Mouse (Mus musculus): ENCODE measurements around the gene Il3ra. TPM values are rescaled to one million over a fixed set of nuclear protein-coding genes. Genes with fewer than 3 reads are reported as not detected.

Il3ra gene
- polyA plus RNA-seq (2014; fragmentation: Nextera tagmentation; extraction: Ambion mirVana) = 1.5 and 1.9 TPM in 2 replicates

DNA sequence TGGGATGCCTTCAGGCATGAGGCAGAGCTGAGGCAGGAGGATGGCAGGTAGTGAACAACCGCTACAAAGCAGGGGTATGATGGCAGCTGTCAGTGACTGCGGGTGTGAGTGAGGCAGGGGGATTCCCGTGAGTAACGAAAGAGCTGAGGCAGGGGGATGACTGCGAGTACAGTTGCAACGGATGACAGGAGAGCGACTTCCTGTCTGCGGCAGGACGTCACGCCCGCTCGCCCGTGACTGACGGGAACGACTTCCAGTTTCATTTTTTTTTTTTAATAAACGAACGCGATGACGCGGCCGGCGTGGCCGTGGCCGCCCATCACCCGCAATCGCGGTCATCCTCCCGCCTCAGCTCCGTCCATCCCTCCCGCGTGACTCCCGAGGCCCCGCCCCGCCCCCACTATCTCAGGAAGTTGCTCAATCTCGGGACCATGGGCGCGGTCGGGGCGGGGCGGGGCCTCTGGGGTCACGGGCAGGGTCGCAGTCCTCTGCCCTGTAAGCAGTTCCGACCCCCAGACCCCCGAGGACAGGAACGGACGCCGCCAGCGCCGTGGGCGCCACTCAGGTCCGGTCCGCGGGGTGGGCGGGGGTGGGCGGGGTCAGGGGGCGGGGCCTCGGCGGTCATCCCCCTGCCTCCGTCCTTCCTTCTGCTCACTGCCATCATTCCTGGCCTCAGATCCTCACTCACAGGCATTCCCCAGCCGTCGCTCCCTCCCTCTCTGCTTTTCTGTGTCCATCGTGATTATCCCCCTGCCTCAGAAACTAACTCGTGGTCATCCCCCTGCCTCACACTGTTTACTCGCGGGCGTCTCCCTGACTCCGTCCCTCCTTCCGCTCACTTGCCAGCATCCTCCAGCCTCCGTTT is at the start of gene Il3ra:
Gene Il3ra, plus strand, starts transcription at position 328 of the 865 bp plus-strand sequence.
- peak; percentile 81 for DNase-seq (ENCODE audit: low spot score)
- Histone ChIP-seq H3K4me2 (ENCODE audit: low read length) (peak within 1 kb of the TSS; percentile 71), H3K27ac (ENCODE audit: low read depth, low read length) (peak within 1 kb of the TSS; percentile 35), H3K4me1 (ENCODE audit: control insufficient read depth, insufficient read depth, low read length) (no peaks in the 10 kb centered on the region), H3K36me3 (ENCODE audit: control insufficient read depth, insufficient read depth, low read length) (no peaks in the 10 kb centered on the region), H3K27me3 (replicated peaks; ENCODE audit: control insufficient read depth, insufficient read depth, low read length) (no peaks in the 10 kb centered on the region), H3K9ac (ENCODE audit: low read length) (peak within 1 kb of the TSS; percentile 69), H3K9me3 (replicated peaks; ENCODE audit: control insufficient read depth, low read length) (peaks cover 24% of the 10 kb centered on the region), H3K4me3 (ENCODE audit: low read depth, low read length) (peak within 1 kb of the TSS; percentile 60)
- WGBS = 4% methylated on average over 55 of the region's 69 CpGs
- peak; percentile 51 for ATAC-seq

DNA sequence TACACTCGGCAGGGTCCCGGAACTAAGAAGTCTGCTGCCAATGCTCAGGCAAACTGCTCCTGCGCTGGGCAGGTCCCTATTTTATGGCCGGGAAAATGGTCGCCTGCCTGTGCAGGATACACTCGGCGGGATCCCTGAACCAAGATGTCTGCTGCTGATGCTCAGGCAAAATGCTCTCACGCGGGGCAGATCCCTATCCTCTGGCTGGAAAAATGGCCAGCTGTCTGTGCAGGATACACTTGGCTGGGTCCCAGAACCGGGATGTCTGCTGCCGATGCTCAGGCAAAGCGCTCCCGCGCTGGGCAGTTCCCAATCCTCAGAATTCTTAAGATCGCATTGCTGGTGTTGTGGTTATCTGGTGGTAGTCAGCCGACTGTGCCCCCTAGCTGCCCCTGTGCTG is 37.1 kb upstream of the Il3ra start:
- Histone ChIP-seq H3K36me3 (ENCODE audit: control insufficient read depth, insufficient read depth, low read length) (no peaks in the 10 kb centered on the region), H3K4me3 (ENCODE audit: low read depth, low read length) (no peak overlapping the region), H3K4me1 (ENCODE audit: control insufficient read depth, insufficient read depth, low read length) (no peaks in the 10 kb centered on the region), H3K9me3 (replicated peaks; ENCODE audit: control insufficient read depth, low read length) (no peaks in the 10 kb centered on the region), H3K4me2 (ENCODE audit: low read length) (no peak overlapping the region), H3K27me3 (replicated peaks; ENCODE audit: control insufficient read depth, insufficient read depth, low read length) (no peaks in the 10 kb centered on the region), H3K27ac (ENCODE audit: low read depth, low read length) (no peak overlapping the region), H3K9ac (ENCODE audit: low read length) (no peak overlapping the region)
- DNase-seq (ENCODE audit: low spot score) (no peak), ATAC-seq (no peak)
- WGBS = 65% methylated on average over 16 of the region's 16 CpGs

DNA sequence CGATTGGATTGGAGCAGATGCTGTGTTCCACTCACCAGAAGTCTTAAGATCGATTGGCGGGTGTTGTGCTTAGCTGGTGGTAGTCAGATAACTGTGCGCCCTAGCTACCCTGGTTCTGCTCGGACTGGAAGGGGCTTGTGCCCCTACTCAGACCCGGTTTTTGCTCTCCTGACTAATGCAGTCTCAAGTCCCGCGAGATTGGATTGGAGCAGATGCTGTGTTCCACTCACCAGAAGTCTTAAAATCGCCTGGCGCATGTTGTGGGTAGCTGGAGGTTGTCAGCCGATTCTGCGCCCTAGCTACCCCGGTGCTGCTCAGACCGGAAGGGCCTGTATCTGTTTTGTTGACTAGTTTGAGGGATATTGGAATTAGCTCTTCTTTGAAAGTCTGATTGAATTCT is 36.7 kb upstream of the Il3ra start:
- H3K27ac ChIP-seq (ENCODE audit: low read depth, low read length) = no peak overlapping the region
- DNase-seq (ENCODE audit: low spot score) (no peak), ATAC-seq (no peak)

DNA sequence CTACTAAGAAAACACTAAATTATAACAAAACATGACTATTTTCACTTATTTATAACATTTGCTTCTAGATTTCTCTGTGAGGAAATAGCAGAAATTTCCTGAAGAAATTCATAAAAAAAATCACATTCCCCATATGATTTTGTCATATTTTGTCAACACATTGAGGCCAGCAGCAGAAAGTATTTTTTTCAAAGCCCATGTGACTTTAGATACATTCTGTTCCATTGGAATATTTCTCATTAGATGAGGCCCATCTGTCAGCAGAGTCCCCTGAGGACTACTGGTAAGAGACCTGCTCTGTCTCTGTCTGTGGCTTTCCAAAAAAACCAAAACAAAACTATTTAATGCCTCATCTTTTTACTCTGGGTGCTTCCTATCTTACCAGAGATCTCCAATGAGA is 23.5 kb upstream of the Il3ra start, which contains the start of gene Olfr31:
Gene Olfr31, plus strand, starts transcription at position 301 of the 400 bp plus-strand sequence.
- H3K27me3 ChIP-seq (replicated peaks; ENCODE audit: control insufficient read depth, insufficient read depth, low read length) = no peaks in the 10 kb centered on the region
- DNase-seq (ENCODE audit: low spot score) (no peak), ATAC-seq (no peak)
- no peak within 1 kb of the TSS for H3K9ac ChIP-seq (ENCODE audit: low read length)
- H3K27ac ChIP-seq (ENCODE audit: low read depth, low read length) = no peak within 1 kb of the TSS
- no peak within 1 kb of the TSS for H3K4me2 ChIP-seq (ENCODE audit: low read length)
- H3K36me3 ChIP-seq (ENCODE audit: control insufficient read depth, insufficient read depth, low read length) = no peaks in the 10 kb centered on the region
- 0 out of 2 replicates have a peak, but pooled peaks cover 2% of the 10 kb centered on the region for H3K9me3 ChIP-seq (replicated peaks; ENCODE audit: control insufficient read depth, low read length)
- no peak within 1 kb of the TSS for H3K4me3 ChIP-seq (ENCODE audit: low read depth, low read length)
- H3K4me1 ChIP-seq (ENCODE audit: control insufficient read depth, insufficient read depth, low read length) = no peaks in the 10 kb centered on the region

More for the DNA sequence above, 36.7 kb upstream of the Il3ra start:
- Histone ChIP-seq H3K4me3 (ENCODE audit: low read depth, low read length) (no peak overlapping the region), H3K9me3 (replicated peaks; ENCODE audit: control insufficient read depth, low read length) (no peaks in the 10 kb centered on the region), H3K36me3 (ENCODE audit: control insufficient read depth, insufficient read depth, low read length) (no peaks in the 10 kb centered on the region), H3K27me3 (replicated peaks; ENCODE audit: control insufficient read depth, insufficient read depth, low read length) (no peaks in the 10 kb centered on the region), H3K4me1 (ENCODE audit: control insufficient read depth, insufficient read depth, low read length) (no peaks in the 10 kb centered on the region), H3K4me2 (ENCODE audit: low read length) (no peak overlapping the region), H3K9ac (ENCODE audit: low read length) (no peak overlapping the region)
- 63% methylated on average over 14 of the region's 14 CpGs for WGBS

DNA sequence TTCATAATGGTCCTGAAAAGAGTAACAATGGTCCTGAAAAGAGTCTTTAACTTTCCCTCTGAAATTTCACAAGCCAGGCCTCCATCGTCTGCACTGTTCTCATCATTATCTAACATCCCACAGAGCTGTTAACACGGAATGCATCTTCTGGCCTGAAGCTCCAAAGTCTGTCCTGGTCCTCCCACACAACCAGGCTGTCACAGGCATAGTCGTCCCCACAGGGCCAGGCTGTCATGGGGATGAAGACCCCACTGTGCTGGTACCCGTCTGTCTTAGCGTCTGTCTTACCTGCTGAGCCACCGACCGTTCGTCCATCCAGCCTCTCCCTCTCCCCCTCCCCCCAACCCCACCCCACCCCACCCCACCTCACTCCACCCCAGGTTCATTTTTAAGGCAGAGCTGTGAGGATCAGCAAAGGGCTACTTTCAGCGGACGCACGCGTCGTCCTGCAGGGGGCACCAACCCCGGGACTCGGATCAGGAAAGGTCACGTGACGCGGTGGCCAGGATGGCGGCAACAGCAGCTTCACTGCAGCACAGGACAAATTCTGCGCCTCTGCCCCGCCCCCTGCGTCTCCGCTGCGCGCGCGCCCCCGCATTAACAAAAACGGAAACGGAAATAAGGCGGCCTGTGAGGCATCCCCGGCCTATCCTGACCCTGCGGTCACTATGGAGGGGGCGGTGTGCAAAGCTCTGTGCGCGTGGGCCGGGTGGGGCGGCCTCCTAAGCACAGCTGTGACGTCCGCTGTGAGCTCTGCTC is 783 bp upstream of the Il3ra start:
- 5% methylated on average over 39 of the region's 40 CpGs for WGBS
- Histone ChIP-seq H3K4me3 (ENCODE audit: low read depth, low read length) (peak overlapping the region; percentile 60), H3K4me1 (ENCODE audit: control insufficient read depth, insufficient read depth, low read length) (no peaks in the 10 kb centered on the region), H3K27me3 (replicated peaks; ENCODE audit: control insufficient read depth, insufficient read depth, low read length) (no peaks in the 10 kb centered on the region), H3K36me3 (ENCODE audit: control insufficient read depth, insufficient read depth, low read length) (no peaks in the 10 kb centered on the region), H3K9ac (ENCODE audit: low read length) (peak overlapping the region; percentile 69), H3K27ac (ENCODE audit: low read depth, low read length) (peak overlapping the region; percentile 35), H3K4me2 (ENCODE audit: low read length) (peak overlapping the region; percentile 71), H3K9me3 (replicated peaks; ENCODE audit: control insufficient read depth, low read length) (peaks cover 20% of the 10 kb centered on the region)
- ATAC-seq (peak; percentile 81), DNase-seq (ENCODE audit: low spot score) (peak; percentile 91)

DNA sequence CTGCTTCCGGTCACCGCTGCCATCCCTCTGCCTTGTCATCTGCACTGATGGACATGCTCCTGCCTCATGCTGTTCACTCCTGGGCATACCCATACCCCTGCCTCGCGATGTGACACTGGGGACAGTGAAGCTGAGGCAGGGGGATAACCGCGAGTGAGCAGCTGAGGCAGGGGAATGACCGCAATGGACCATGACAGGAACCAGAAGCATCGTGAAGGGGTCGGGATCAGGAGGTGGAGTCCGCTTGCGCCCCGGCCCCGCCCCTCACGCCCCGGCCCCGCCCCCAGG is 682 bp downstream of the Il3ra start:
- no peaks in the 10 kb centered on the region for H3K27me3 ChIP-seq (replicated peaks; ENCODE audit: control insufficient read depth, insufficient read depth, low read length)
- no peak overlapping the region for H3K27ac ChIP-seq (ENCODE audit: low read depth, low read length)
- H3K4me3 ChIP-seq (ENCODE audit: low read depth, low read length) = peak overlapping the region; percentile 60
- H3K4me1 ChIP-seq (ENCODE audit: control insufficient read depth, insufficient read depth, low read length) = no peaks in the 10 kb centered on the region
- 0 out of 2 replicates have a peak overlapping the region, but pooled peaks have one; percentile 69 for H3K9ac ChIP-seq (ENCODE audit: low read length)
- 29% methylated on average over 16 of the region's 16 CpGs for WGBS
- peaks cover 28% of the 10 kb centered on the region for H3K9me3 ChIP-seq (replicated peaks; ENCODE audit: control insufficient read depth, low read length)
- DNase-seq (ENCODE audit: low spot score) (no peak), ATAC-seq (no peak; the same call in 1 of the 2 replicates)
- H3K4me2 ChIP-seq (ENCODE audit: low read length) = peak overlapping the region; percentile 71
- H3K36me3 ChIP-seq (ENCODE audit: control insufficient read depth, insufficient read depth, low read length) = no peaks in the 10 kb centered on the region

DNA sequence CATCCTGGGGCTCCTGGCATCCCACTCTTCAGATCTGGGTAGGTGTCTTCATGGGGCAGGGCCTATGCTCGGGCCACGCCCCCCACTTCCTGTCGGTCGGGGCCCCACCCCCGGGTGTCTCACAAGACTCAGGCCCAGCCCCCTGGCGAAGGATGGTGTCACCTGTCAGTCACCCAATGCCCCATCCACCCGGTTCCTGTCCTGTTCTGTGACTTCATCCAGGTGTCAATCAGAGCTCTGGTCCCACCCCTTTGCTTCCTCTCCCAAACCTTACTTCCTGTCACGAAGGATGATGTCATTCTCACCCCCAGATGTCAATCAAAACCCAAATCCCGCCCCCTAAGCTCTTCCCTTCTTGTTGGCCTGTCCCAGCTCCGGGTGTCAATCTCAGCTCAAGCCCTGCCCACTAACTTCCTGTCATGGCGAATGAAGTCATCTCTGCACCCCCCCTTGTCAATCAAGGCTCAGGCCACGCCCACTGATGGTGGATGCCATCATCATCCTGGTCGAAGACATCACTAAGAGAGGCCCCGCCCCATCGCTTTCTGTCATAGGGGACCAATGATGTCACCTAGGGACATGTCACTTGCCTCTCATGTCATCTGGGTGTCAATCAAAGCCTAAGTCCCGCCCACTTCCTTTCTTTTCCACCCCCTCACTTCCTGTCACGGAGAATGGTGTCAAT is 1.2 kb downstream of the Il3ra start:
- Histone ChIP-seq H3K36me3 (ENCODE audit: control insufficient read depth, insufficient read depth, low read length) (no peaks in the 10 kb centered on the region), H3K9me3 (replicated peaks; ENCODE audit: control insufficient read depth, low read length) (peaks cover 30% of the 10 kb centered on the region), H3K4me2 (ENCODE audit: low read length) (no peak overlapping the region), H3K27ac (ENCODE audit: low read depth, low read length) (no peak overlapping the region), H3K27me3 (replicated peaks; ENCODE audit: control insufficient read depth, insufficient read depth, low read length) (no peaks in the 10 kb centered on the region), H3K9ac (ENCODE audit: low read length) (no peak overlapping the region), H3K4me1 (ENCODE audit: control insufficient read depth, insufficient read depth, low read length) (no peaks in the 10 kb centered on the region), H3K4me3 (ENCODE audit: low read depth, low read length) (peak overlapping the region; percentile 60; the same call in 1 of the 2 replicates)
- DNase-seq (ENCODE audit: low spot score) (peak; percentile 31), ATAC-seq (no peak)
- 84% methylated on average over 17 of the region's 17 CpGs for WGBS

DNA sequence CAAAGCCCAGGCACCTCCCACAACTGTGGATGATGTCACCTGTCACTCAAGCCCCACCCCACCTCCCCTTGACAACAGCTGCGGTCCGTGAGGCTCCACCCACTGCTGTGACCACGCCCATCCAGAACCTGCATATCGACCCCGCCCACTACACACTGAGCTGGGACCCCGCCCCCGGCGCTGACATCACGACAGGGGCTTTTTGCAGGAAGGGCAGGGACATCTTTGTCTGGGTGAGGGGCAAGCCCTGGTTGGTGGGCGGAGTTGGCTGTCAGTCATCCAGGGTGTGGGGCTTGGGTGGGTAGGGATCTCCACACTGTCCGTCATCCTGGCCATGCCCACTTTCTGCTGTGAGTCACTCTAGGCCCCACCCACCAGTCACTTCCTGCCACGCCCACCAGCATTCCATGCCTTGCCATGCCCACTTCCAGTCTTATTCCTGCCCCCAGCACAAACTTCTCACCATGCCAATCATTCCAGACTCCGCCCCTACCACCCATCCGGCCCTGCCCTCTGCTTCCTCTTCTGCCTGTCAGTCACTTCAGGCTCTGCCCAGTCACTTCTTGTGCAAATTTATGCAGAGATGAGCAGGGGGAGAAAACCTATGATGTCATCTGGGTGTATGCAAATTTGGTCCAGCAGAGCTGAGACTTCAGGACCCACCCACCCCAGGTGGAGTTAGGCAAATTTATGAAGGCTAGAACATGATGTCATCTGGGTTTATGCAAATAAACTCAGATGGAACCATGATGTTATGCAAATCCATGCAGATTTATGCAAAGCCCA is 2.0 kb downstream of the Il3ra start:
- H3K4me1 ChIP-seq (ENCODE audit: control insufficient read depth, insufficient read depth, low read length) = no peaks in the 10 kb centered on the region
- H3K9me3 ChIP-seq (replicated peaks; ENCODE audit: control insufficient read depth, low read length) = peaks cover 33% of the 10 kb centered on the region
- 95% methylated on average over 14 of the region's 14 CpGs for WGBS
- ATAC-seq (peak; percentile 5; the same call in 1 of the 2 replicates), DNase-seq (ENCODE audit: low spot score) (peak; percentile 75)
- H3K9ac ChIP-seq (ENCODE audit: low read length) = no peak overlapping the region
- H3K4me2 ChIP-seq (ENCODE audit: low read length) = no peak overlapping the region
- H3K27ac ChIP-seq (ENCODE audit: low read depth, low read length) = no peak overlapping the region
- H3K4me3 ChIP-seq (ENCODE audit: low read depth, low read length) = no peak overlapping the region
- H3K27me3 ChIP-seq (replicated peaks; ENCODE audit: control insufficient read depth, insufficient read depth, low read length) = no peaks in the 10 kb centered on the region
- H3K36me3 ChIP-seq (ENCODE audit: control insufficient read depth, insufficient read depth, low read length) = no peaks in the 10 kb centered on the region
